Mouse (Mus musculus) lung, postnatal 0 days (tissue): ENCODE data around the gene Atrip. TPM values are rescaled to one million over a fixed set of nuclear protein-coding genes. Genes with fewer than 3 reads are reported as not detected.

Source experiments
- ATAC-seq: fragments of 200-750 bp; cut with Nextera tagmentation; 2 replicates; pipeline ENCODE4 v1.8.0; 2017; ENCODE audit warnings: moderate library complexity
- DNase-seq: peaks from one replicate; pipeline ENCODE4 v3.0.0-alpha.2; 2016; ENCODE audit warnings: low spot score
- H3K27ac ChIP-seq: fragments of 300-500 bp; sonication (generic); 2 replicates; pipeline ENCODE4 v1.5.1; 2014; ENCODE audit warnings: antibody characterized with exemption, mild to moderate bottlenecking, low read length, mixed read lengths
- H3K27me3 ChIP-seq: fragments of 300-500 bp; sonication (generic); replicated peaks from 2 replicates; pipeline ENCODE4 v1.6.1; 2014; ENCODE audit warnings: low read length, mixed read lengths; ENCODE audit not compliant: insufficient read depth
- H3K36me3 ChIP-seq: fragments of 300-500 bp; sonication (generic); 2 replicates; pipeline ENCODE4 v1.6.1; 2014; ENCODE audit warnings: low read length, mixed read lengths; ENCODE audit not compliant: insufficient read depth
- H3K4me1 ChIP-seq: fragments of 300-500 bp; sonication (generic); 2 replicates; pipeline ENCODE4 v1.6.1; 2014; ENCODE audit warnings: antibody characterized with exemption, low read depth, low read length, mixed read lengths; ENCODE audit not compliant: insufficient read depth
- H3K4me2 ChIP-seq: fragments of 300-500 bp; sonication (generic); replicated peaks from 2 replicates; pipeline ENCODE4 v1.6.1; 2014; ENCODE audit warnings: low read depth, mild to moderate bottlenecking, low read length, moderate library complexity, mixed read lengths
- H3K4me3 ChIP-seq: fragments of 300-500 bp; sonication (generic); 2 replicates; pipeline ENCODE4 v1.5.1; 2014; ENCODE audit warnings: low read depth, low read length
- H3K9ac ChIP-seq: fragments of 300-500 bp; sonication (generic); replicated peaks from 2 replicates; pipeline ENCODE4 v1.6.1; 2014; ENCODE audit warnings: low read depth, mild to moderate bottlenecking
- H3K9me3 ChIP-seq: fragments of 300-500 bp; sonication (generic); 2 replicates; pipeline ENCODE4 v1.6.1; 2016; ENCODE audit warnings: low read length, mixed read lengths
- CTCF ChIP-seq: IDR thresholded peaks from 2 replicates; pipeline ENCODE4 v1.5.1; 2016; ENCODE audit warnings: antibody characterized with exemption, mild to moderate bottlenecking
- EP300 ChIP-seq: IDR thresholded peaks from 2 replicates; pipeline ENCODE4 v1.6.1; 2016; ENCODE audit warnings: antibody characterized with exemption, mild to moderate bottlenecking, control low read depth
- WGBS: fragments of 180-500 bp; shearing (Covaris S2); extraction: QIAGEN DNeasy Blood & Tissue Kit; methylation state at CpG from one replicate; pipeline ENCODE4 v1.1.7; 2014; 5-methylcytosine and 5-hydroxymethylcytosine counted together
- polyA plus RNA-seq: library from polyadenylated mRNA; unstranded; fragments of >200 nt; fragmentation: Nextera tagmentation; extraction: Ambion mirVana; gene quantifications from 2 replicates; pipeline ENCODE4 v1.2.1, GENCODE M21; 2015

Gene Atrip
- polyA plus RNA-seq, 1 experiment from 2014 or later: 11.4 TPM

DNA sequence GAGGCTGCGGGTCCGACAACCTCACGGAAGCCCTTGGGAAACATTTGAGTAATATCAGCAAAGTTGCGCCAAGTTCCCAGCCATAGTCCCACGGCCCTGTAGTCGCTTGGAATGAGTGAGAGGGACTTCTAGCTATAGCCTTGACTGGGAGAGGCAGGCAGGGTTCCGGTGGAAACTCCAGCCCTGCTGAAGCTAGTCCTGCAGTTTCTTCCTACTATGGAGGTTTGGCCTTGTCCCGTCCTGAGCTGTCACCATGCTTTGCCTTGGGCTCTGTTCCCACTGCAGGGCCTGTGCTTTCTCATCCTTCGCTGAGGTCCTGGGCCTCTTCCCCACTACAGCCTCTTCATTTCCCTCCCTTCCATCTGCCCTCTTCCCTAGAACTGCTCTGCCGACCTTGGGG is 42.3 kb upstream of the Atrip start:
- no peak for DNase-seq
- WGBS: 83% methylated on average over 10 of the region's 10 CpGs

GRCm38 (mm10) chr9:109114871-109115270 is 40.9 kb upstream of the Atrip start:
- Histone ChIP-seq H3K36me3 (peaks cover 9% of the 10 kb centered on the region), H3K27ac (no peak overlapping the region), H3K9ac (no peak overlapping the region), H3K9me3 (no peaks in the 10 kb centered on the region), H3K4me1 (no peaks in the 10 kb centered on the region), H3K4me3 (no peak overlapping the region), H3K4me2 (no peak overlapping the region), H3K27me3 (no peaks in the 10 kb centered on the region)
- 87% methylated on average over 7 of the region's 7 CpGs for WGBS
- ATAC-seq (no peak), DNase-seq (no peak)
- TF ChIP-seq EP300 (no peak), CTCF (no peak)

More for the DNA sequence above, 42.3 kb upstream of the Atrip start:
- Histone ChIP-seq H3K27ac (no peak overlapping the region), H3K36me3 (peaks cover 9% of the 10 kb centered on the region), H3K9ac (no peak overlapping the region), H3K4me1 (no peaks in the 10 kb centered on the region), H3K4me2 (no peak overlapping the region), H3K9me3 (no peaks in the 10 kb centered on the region), H3K4me3 (no peak overlapping the region), H3K27me3 (no peaks in the 10 kb centered on the region)
- no peak for ATAC-seq
- no peak for TF ChIP-seq CTCF
- no peak for TF ChIP-seq EP300

DNA sequence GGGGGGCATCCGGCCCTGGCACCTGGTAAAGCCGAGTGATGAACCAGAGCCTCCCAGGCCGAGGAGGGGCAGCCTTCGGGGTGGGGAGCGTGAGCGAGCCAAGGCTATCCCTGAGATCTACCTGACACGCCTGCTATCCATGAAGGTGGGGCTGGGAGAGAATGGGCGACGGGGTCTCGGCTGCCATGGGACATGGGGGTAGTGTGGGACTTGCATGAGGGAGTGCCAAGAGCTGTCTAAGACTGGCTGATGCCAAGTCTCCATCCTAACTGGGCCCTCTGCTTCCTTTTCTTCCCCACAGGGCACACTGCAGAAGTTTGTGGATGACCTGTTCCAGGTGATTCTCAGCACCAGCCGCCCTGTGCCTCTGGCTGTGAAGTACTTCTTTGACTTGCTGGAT is 40.4 kb upstream of the Atrip start:
- H3K9me3 ChIP-seq: no peaks in the 10 kb centered on the region
- no peaks in the 10 kb centered on the region for H3K27me3 ChIP-seq
- DNase-seq (no peak), ATAC-seq (no peak)
- H3K4me2 ChIP-seq: no peak overlapping the region
- no peak overlapping the region for H3K9ac ChIP-seq
- no peak overlapping the region for H3K4me3 ChIP-seq
- H3K36me3 ChIP-seq: peaks cover 9% of the 10 kb centered on the region
- no peaks in the 10 kb centered on the region for H3K4me1 ChIP-seq
- no peak overlapping the region for H3K27ac ChIP-seq
- TF ChIP-seq CTCF (no peak), EP300 (no peak)
- 89% methylated on average over 11 of the region's 11 CpGs for WGBS

DNA sequence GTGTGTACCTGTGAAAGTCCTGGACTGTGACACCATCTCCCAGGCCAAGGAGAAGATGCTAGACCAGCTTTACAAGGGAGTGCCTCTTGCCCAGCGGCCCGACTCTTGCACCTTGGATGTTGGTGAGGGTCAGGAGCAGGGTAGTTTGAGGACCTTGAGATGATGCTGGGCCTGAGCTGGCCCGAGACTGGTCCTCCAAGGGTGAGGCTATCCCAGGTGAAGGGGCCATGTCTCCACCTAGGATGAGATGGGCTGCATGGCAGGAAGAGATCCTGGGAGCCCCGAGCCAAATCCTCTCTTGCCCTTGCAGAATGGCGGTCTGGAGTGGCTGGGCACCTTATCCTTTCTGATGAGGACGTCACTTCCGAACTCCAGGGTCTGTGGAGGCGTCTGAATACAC is 39.4 kb upstream of the Atrip start:
- TF ChIP-seq CTCF: no peak
- no peak for TF ChIP-seq EP300
- H3K4me2 ChIP-seq: no peak overlapping the region
- no peaks in the 10 kb centered on the region for H3K4me1 ChIP-seq
- H3K9ac ChIP-seq: no peak overlapping the region
- DNase-seq: no peak
- no peaks in the 10 kb centered on the region for H3K9me3 ChIP-seq
- WGBS: 88% methylated on average over 8 of the region's 8 CpGs
- peaks cover 8% of the 10 kb centered on the region for H3K36me3 ChIP-seq
- no peaks in the 10 kb centered on the region for H3K27me3 ChIP-seq
- no peak overlapping the region for H3K27ac ChIP-seq
- no peak overlapping the region for H3K4me3 ChIP-seq
- no peak for ATAC-seq

DNA sequence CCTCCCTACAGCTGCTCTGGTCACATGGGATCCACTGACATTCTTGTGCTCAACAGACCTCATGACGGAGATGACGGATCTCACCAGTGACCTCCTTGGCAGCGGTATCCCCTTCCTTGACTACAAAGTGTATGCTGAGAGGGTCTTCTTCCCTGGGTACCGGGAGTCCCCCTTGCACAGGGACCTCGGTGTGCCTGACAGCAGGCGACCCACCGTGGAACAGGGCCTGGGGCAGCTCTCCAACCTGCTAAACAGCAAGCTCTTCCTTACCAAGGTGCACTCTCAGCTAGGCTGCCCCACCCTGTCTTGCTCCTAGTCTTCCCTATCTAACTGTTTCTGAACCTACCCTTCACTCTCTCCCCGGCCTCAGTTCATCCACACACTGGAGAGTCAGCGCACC is 37.7 kb upstream of the Atrip start:
- no peak overlapping the region for H3K27ac ChIP-seq
- ATAC-seq (no peak), DNase-seq (no peak)
- H3K4me2 ChIP-seq: no peak overlapping the region
- H3K27me3 ChIP-seq: no peaks in the 10 kb centered on the region
- no peaks in the 10 kb centered on the region for H3K4me1 ChIP-seq
- H3K4me3 ChIP-seq: no peak overlapping the region
- H3K9me3 ChIP-seq: no peaks in the 10 kb centered on the region
- WGBS: 93% methylated on average over 9 of the region's 9 CpGs
- peaks cover 6% of the 10 kb centered on the region for H3K36me3 ChIP-seq
- TF ChIP-seq EP300: no peak
- no peak for TF ChIP-seq CTCF
- no peak overlapping the region for H3K9ac ChIP-seq

- ATAC-seq: no peak
- no peak for DNase-seq
- H3K36me3 ChIP-seq: peaks cover 6% of the 10 kb centered on the region
- no peaks in the 10 kb centered on the region for H3K9me3 ChIP-seq
- H3K9ac ChIP-seq: no peak overlapping the region
- no peak overlapping the region for H3K4me2 ChIP-seq
- H3K4me3 ChIP-seq: no peak overlapping the region
- no peaks in the 10 kb centered on the region for H3K27me3 ChIP-seq
- no peak for TF ChIP-seq EP300
- TF ChIP-seq CTCF: no peak
- 77% methylated on average over 4 of the region's 4 CpGs for WGBS
- H3K27ac ChIP-seq: no peak overlapping the region
- H3K4me1 ChIP-seq: no peaks in the 10 kb centered on the region
Measured at GRCm38 (mm10) chr9:109111101-109111500, 37.2 kb upstream of the Atrip start.

- no peaks in the 10 kb centered on the region for H3K4me1 ChIP-seq
- no peaks in the 10 kb centered on the region for H3K27me3 ChIP-seq
- ATAC-seq (no peak), DNase-seq (no peak)
- H3K9me3 ChIP-seq: no peaks in the 10 kb centered on the region
- TF ChIP-seq CTCF (no peak), EP300 (no peak)
- H3K4me3 ChIP-seq: no peak overlapping the region
- peaks cover 10% of the 10 kb centered on the region for H3K36me3 ChIP-seq
- H3K4me2 ChIP-seq: no peak overlapping the region
- H3K9ac ChIP-seq: no peak overlapping the region
- WGBS: 90% methylated on average over 11 of the region's 11 CpGs
- no peak overlapping the region for H3K27ac ChIP-seq
Measured at GRCm38 (mm10) chr9:109110240-109110639, 36.3 kb upstream of the Atrip start.
